Mouse (Mus musculus): ENCODE measurements around the gene Spen.

DNA sequence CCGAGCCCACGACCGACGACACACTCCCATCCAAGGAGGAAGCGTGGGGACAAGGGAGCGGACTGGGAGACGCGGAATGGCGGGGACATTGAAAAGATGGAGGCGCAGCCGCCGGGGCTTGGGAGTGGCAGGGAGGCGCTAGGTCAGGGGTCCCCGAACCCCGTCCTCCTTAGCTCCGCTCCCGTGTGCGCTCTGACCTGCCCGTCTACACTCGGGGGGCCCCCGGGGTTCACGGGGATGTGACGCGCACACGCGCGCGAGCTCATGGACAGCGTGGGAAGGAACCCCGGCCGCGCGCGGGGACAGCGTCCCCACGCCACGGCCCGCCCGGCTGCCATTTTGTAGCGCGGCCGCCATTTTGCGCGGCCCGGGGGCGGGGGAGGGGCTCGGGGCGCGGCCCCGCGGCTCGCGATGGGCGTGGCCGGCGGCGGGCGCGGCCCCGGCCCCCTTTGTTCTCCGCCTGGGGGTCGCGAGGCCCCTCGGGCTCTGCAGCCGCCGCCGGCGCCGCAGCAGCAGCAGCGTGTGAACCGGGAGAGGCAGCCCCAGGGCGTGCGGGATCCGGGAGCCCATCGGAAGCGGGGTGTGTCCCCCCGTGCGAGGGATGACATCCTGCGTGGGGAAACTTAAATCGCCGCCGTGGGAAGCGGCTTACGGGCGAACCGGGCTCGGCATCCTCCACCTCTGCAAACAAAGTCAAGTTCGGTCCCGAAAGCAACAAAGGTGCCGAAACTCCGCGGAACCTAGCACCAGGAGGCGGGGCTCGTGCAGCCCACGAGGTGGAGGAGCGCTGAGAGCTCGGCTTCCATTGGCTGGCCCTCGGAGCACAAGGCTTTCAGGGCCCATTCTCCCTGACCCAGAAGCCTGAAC lies 8.2 kb upstream of the Spen start:
- TF ChIP-seq CTCF (IDR thresholded peaks at IDR 0.05; ENCODE audit: low read depth, low read length) (no peak), POLR2A (IDR thresholded peaks at IDR 0.05; ENCODE audit: borderline replicate concordance, low read depth, low read length) (no peak)
